Mouse (Mus musculus): ENCODE results near the gene Ier3. TPM values are rescaled to one million over a fixed set of nuclear protein-coding genes. Genes with fewer than 3 reads are reported as not detected.

Ier3 gene
- polyA plus RNA-seq, 1 experiment from 2014 or later: 13.7 TPM

DNA sequence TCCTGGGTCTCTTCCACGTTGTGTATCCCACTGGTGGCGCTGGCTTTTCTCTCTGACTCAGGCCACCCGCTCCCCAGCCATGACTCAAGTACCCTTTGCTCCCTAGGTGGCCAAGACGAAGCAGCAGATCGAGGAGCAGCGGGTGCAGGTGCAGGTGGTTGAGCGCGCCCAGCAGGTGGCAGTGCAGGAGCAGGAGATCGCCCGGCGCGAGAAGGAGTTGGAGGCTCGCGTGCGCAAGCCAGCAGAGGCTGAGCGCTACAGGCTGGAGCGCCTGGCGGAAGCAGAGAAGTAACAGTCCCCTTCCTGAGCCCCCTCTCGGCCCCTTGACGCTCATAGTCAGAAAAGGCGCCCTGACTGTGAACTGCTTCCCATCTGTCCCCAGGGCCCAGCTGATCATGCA lies 8.3 kb downstream of the Ier3 start:
- ATAC-seq (ENCODE audit: low FRiP score, low read depth): peak; percentile 75
- peak overlapping the region; percentile 16; the same call in 1 of the 2 replicates for H3K4me3 ChIP-seq
- peaks cover 71% of the 10 kb centered on the region for H3K36me3 ChIP-seq

DNA sequence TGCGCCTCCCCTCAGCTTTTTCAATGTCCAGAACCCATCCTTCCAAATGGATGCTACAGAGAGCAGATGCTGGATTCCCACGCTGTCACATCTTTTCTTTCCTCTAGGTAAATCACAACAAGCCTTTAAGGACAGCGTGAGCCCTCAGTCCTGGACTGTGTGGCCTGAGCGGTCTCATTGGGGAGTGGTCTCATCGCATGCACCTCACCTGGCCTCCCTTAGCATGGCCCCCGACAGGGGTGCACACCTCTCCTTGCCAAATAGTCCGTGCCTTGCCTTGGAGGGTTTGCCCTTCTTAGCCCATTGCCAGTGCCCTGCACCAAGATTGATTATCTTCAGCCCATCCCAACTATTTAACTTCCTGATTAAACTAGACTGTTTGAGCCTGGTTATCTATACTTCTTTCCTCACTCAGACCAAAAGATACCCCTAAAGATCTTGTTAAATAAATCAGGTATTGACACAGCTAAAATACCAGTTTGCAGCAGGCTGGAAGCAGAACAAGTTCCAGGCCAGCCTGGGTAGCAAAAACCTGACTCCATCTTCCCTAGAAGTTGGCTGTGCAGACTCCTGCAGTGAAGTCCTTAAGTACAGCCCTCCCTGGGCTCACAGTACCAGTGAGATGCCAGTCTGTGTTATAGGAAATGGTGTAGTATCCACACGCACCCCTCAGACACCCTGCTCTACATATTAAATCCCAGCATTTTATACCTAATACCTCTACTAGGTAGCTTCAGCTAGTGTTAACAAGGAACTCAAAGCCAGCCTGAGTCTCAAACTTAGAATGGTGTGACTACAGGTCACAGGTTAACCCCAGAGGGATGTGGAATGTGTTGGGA lies 11.1 kb downstream of the Ier3 start:
- Histone ChIP-seq H3K27ac (no peak overlapping the region), H3K4me1 (peaks cover 47% of the 10 kb centered on the region), H3K27me3 (no peaks in the 10 kb centered on the region), H3K9me3 (no peaks in the 10 kb centered on the region), H3K9ac (no peak overlapping the region), H3K36me3 (peaks cover 64% of the 10 kb centered on the region), H3K4me3 (no peak overlapping the region), H3K4me2 (replicated peaks) (no peak overlapping the region)
- 60% methylated on average over 8 of the region's 8 CpGs for WGBS
- ATAC-seq (ENCODE audit: low FRiP score, low read depth): no peak

More for the DNA sequence above, 8.3 kb downstream of the Ier3 start:
- Histone ChIP-seq H3K9ac (peak overlapping the region; percentile 39; the same call in 1 of the 2 replicates), H3K4me1 (peaks cover 30% of the 10 kb centered on the region), H3K27ac (no peak overlapping the region), H3K27me3 (no peaks in the 10 kb centered on the region), H3K4me2 (replicated peaks) (peak overlapping the region; percentile 48), H3K9me3 (no peaks in the 10 kb centered on the region)
- WGBS: 2% methylated on average over 21 of the region's 21 CpGs

DNA sequence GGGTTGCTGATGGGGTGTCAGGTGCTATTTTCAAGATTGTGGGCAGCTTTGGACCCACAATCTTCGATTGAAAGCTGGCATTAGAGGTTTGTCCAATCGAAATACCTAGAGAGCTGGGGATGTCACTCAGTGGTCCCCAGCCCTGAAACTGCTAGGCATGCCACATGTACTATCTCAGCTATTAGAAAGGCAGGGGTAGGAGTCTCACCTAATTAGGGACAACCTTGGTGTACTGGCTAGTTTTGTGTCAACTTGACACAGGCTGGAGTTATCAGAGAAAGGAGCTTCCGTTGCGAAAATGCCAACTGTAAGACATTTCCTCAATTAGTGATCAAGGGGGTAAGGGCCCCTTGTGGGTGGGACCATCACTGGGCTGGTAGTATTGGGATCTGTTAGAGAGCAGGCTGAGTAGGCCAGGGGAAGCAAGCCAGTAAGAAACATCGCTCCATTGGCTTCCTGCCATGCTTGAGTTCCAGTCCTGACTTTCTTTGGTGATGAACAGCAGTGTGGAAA lies 11.8 kb downstream of the Ier3 start:
- Histone ChIP-seq H3K9me3 (no peaks in the 10 kb centered on the region), H3K36me3 (peaks cover 58% of the 10 kb centered on the region), H3K27ac (no peak overlapping the region), H3K27me3 (no peaks in the 10 kb centered on the region), H3K4me3 (no peak overlapping the region; the same call in 1 of the 2 replicates), H3K4me2 (replicated peaks) (no peak overlapping the region), H3K9ac (no peak overlapping the region), H3K4me1 (peaks cover 47% of the 10 kb centered on the region)
- 24% methylated on average over 5 of the region's 5 CpGs for WGBS
- ATAC-seq (ENCODE audit: low FRiP score, low read depth): no peak

DNA sequence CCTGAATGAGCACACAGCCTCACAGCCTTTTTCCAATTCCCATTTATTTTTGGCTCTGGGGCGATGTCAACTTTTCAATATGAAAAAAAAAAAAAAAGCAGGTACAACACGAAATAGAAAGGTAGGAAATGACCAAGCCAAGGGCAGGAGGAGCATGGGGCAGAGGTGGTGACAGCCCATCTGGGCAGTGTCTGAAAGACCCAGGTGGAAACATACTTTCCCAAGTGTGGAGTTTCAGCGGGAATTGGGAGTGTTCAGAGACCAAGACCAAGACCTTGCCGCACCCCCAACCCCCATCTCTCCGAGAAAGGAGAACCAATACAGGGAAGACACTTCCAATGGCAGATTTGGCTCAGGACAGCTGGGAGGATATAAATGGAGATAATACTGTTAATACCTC lies 12.4 kb downstream of the Ier3 start:
- WGBS: 58% methylated on average over 5 of the region's 5 CpGs
- ATAC-seq (ENCODE audit: low FRiP score, low read depth): no peak
- H3K4me3 ChIP-seq: peak overlapping the region; percentile 76; the same call in 1 of the 2 replicates

DNA sequence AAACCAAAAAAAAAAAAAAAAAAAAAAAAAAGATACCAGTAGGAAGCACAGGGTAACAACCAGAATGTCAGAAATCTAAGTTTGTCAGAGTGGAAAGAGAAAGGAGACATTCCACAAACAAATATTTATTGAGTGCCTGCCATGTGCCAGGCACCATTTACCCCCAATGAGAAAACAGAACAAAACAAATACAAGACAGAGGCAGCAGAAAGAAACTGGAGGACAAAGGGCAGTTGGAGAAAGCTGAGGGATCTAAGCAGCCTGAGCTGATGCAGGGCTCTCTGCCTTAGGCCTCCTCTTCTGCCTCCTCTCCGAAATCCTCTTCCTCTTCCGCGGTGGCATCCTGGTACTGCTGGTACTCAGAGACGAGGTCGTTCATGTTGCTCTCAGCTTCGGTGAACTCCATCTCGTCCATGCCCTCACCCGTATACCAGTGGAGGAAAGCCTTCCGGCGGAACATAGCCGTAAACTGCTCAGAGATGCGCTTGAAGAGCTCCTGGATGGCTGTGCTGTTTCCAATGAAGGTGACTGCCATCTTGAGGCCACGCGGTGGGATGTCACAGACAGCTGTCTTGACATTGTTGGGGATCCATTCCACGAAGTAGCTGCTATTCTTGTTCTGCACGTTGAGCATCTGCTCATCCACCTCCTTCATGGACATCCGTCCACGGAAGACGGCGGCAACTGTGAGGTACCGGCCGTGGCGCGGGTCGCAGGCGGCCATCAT lies 13.4 kb downstream of the Ier3 start:
- Histone ChIP-seq H3K4me2 (replicated peaks) (peak overlapping the region; percentile 80), H3K4me1 (peaks cover 52% of the 10 kb centered on the region), H3K9me3 (no peaks in the 10 kb centered on the region), H3K9ac (peak overlapping the region; percentile 98), H3K36me3 (peaks cover 58% of the 10 kb centered on the region), H3K27me3 (no peaks in the 10 kb centered on the region), H3K27ac (no peak overlapping the region), H3K4me3 (peak overlapping the region; percentile 76)
- no peak for ATAC-seq (ENCODE audit: low FRiP score, low read depth)
- WGBS: 77% methylated on average over 26 of the region's 26 CpGs

More for the DNA sequence above, 12.4 kb downstream of the Ier3 start:
- peaks cover 47% of the 10 kb centered on the region for H3K4me1 ChIP-seq
- H3K9ac ChIP-seq: peak overlapping the region; percentile 13; the same call in 1 of the 2 replicates
- H3K4me2 ChIP-seq (replicated peaks): peak overlapping the region; percentile 80
- H3K27me3 ChIP-seq: no peaks in the 10 kb centered on the region
- H3K9me3 ChIP-seq: no peaks in the 10 kb centered on the region
- no peak overlapping the region for H3K27ac ChIP-seq
- peaks cover 58% of the 10 kb centered on the region for H3K36me3 ChIP-seq

DNA sequence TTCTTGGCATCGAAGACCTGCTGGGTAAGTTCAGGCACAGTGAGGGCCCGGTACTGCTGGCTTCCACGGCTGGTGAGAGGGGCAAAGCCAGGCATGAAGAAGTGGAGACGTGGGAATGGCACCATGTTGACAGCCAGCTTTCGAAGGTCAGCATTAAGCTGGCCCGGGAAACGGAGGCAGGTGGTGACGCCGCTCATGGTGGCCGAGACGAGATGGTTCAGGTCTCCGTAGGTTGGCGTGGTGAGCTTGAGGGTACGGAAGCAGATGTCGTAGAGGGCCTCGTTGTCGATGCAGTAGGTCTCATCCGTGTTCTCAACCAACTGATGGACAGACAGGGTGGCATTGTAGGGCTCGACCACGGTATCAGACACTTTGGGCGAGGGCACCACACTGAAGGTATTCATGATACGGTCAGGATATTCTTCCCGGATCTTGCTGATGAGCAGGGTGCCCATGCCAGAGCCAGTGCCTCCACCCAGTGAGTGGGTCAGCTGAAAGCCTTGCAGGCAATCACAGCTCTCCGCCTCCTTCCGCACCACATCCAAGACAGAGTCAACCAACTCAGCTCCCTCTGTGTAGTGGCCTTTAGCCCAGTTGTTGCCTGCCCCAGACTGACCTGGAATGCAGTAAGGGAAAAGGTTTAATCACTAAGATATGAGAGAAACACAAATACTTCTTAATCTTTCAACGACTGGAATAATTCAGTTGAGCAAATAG lies 14.1 kb downstream of the Ier3 start:
- H3K4me2 ChIP-seq (replicated peaks): peak overlapping the region; percentile 80
- WGBS: 77% methylated on average over 26 of the region's 26 CpGs
- H3K4me1 ChIP-seq: peaks cover 45% of the 10 kb centered on the region
- H3K36me3 ChIP-seq: peaks cover 58% of the 10 kb centered on the region
- H3K9ac ChIP-seq: peak overlapping the region; percentile 98
- H3K4me3 ChIP-seq: peak overlapping the region; percentile 76
- no peaks in the 10 kb centered on the region for H3K27me3 ChIP-seq
- no peaks in the 10 kb centered on the region for H3K9me3 ChIP-seq
- no peak for ATAC-seq (ENCODE audit: low FRiP score, low read depth)
- no peak overlapping the region for H3K27ac ChIP-seq

DNA sequence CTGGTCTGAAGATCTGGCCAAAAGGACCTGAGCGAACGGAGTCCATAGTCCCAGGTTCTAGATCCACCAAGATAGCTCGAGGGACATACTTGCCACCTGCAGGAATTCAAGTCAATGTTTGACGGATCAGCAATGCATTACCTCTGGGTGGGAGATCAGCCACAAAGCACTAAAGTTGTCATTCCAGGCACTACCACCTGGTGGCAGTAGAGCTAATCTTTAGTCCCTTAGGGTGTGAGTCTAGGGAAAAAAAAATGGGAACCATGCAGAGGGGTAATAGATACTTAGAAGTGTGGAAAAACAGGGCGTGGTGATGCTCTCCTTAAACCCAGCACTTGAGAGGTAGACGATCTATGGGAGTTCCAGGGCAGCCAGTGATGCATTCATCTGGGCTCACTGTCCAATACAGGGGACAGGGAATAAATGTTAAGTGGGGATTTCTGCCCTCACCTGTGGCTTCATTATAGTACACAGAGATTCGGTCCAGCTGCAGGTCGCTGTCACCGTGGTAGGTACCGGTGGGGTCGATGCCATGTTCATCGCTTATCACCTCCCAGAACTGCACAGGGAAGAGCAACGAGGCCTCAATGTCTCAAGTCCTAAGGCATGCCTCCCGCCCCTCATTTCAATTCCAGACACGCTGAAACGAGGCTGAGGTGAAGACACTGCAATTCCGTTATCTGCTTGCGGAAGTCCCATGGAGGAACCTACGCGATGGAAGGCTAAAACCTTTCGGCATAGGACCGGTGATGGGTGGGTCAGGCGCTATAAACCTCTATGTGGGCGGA lies 14.9 kb downstream of the Ier3 start:
- peaks cover 51% of the 10 kb centered on the region for H3K36me3 ChIP-seq
- peak overlapping the region; percentile 98 for H3K9ac ChIP-seq

DNA sequence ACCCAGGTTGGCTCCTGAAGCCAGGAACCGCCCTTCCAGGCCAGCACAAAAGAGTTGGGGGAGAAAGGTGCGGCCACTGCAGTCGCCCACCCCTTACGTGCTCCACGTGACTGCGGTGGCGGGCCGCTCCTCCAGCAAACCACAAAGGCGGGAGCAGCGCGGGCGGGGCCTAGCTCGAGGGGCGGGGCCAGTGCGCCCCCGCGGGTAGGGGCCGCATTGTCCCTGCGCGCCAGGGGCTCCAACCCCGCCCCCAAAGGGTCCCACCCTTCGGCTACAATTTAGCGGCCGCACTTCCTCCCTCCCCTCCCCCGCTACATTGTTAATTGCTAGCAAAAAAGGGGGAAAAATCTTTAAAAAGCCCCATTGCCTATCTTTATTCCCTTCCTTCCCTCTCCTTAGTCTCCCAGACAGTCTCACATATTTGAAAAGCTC lies 15.5 kb downstream of the Ier3 start:
- Histone ChIP-seq H3K4me3 (peak overlapping the region; percentile 76), H3K9ac (peak overlapping the region; percentile 98), H3K9me3 (no peaks in the 10 kb centered on the region), H3K4me2 (replicated peaks) (peak overlapping the region; percentile 80), H3K4me1 (peaks cover 44% of the 10 kb centered on the region), H3K27ac (peak overlapping the region; percentile 97), H3K36me3 (peaks cover 47% of the 10 kb centered on the region), H3K27me3 (no peaks in the 10 kb centered on the region)
- ATAC-seq (ENCODE audit: low FRiP score, low read depth): peak; percentile 24
- WGBS: 0% methylated on average over 25 of the region's 25 CpGs

More for the DNA sequence above, 14.9 kb downstream of the Ier3 start:
- ATAC-seq (ENCODE audit: low FRiP score, low read depth): no peak
- peaks cover 42% of the 10 kb centered on the region for H3K4me1 ChIP-seq
- no peaks in the 10 kb centered on the region for H3K9me3 ChIP-seq
- no peaks in the 10 kb centered on the region for H3K27me3 ChIP-seq
- H3K4me2 ChIP-seq (replicated peaks): peak overlapping the region; percentile 80
- WGBS: 8% methylated on average over 24 of the region's 24 CpGs
- H3K27ac ChIP-seq: peak overlapping the region; percentile 97
- H3K4me3 ChIP-seq: peak overlapping the region; percentile 76

DNA sequence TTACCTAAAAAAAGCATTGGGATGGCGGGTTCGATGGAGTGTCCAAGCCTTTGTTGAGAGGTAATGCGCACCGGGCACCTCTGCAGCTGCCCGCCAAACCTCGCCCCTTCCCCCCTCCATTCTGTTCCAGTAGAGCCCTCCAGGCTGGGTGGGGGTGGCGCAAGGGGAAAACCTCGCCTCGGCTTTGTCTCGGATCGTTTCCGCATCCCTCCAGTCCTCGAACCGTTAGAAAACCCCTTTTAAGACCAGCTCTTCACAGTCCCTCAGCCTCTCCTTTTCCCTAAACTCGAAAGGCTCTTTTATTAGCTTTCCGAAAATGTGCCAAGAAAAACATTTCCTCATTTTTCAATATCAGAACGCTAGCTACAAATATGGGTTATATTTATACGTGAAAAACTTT lies 16.0 kb downstream of the Ier3 start:
- ATAC-seq (ENCODE audit: low FRiP score, low read depth): no peak
- no peaks in the 10 kb centered on the region for H3K9me3 ChIP-seq
- H3K4me3 ChIP-seq: peak overlapping the region; percentile 76
- WGBS: 0% methylated on average over 18 of the region's 18 CpGs
- H3K27ac ChIP-seq: peak overlapping the region; percentile 97
- peaks cover 49% of the 10 kb centered on the region for H3K4me1 ChIP-seq
- H3K4me2 ChIP-seq (replicated peaks): peak overlapping the region; percentile 80
- peaks cover 42% of the 10 kb centered on the region for H3K36me3 ChIP-seq
- H3K9ac ChIP-seq: peak overlapping the region; percentile 98
- no peaks in the 10 kb centered on the region for H3K27me3 ChIP-seq

DNA sequence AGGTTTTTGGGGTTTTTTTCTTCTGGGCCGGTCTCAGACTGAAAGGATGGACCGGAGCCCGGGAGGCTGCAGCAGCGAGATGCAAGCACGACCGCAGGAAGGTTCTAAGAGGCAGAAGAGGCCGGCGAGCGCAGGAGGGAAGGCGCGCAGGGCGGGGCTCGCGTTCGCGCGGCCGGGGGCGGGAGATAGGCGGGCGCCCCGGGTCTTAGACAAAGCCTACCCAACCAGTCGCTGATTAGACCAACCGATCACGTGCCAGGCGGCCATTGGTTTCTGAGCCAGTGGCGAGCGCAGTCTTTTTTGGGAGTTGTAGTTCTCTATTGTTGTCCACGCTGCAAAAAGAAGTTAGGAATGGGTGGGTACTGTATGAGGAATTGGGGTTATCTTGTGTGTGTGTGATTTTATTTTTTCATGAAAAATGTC lies 16.6 kb downstream of the Ier3 start, which contains the start of gene Tubb5:
Gene Tubb5, minus strand, starts transcription at position 185 of the 423 bp plus-strand sequence.
- peaks cover 37% of the 10 kb centered on the region for H3K36me3 ChIP-seq
- peak within 1 kb of the TSS; percentile 98 for H3K9ac ChIP-seq
- H3K9me3 ChIP-seq: no peaks in the 10 kb centered on the region
- peaks cover 55% of the 10 kb centered on the region for H3K4me1 ChIP-seq
- H3K4me2 ChIP-seq (replicated peaks): peak within 1 kb of the TSS; percentile 80
- peak; percentile 81 for ATAC-seq (ENCODE audit: low FRiP score, low read depth)
- H3K27me3 ChIP-seq: no peaks in the 10 kb centered on the region
- peak within 1 kb of the TSS; percentile 76 for H3K4me3 ChIP-seq
- H3K27ac ChIP-seq: peak within 1 kb of the TSS; percentile 97
- 1% methylated on average over 29 of the region's 29 CpGs for WGBS

DNA sequence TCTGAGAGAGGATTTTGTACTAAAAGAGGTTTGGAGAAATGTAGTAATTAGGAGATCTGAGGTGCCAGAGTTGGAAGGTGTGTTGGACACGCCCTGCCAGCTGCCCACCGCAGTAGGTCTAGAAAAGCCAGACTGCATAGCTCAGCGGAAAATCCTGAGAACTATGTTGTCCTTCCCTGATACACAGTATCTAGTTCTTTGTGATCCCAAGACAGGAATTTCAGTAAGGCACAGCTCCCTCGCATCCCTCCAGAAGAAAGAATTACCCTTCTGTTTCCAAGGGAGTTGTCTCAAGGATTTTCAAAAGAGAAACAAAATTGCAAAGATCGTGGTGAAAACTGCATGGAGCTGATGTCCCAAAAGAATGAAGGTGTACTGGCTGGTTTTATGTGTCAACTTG lies 17.1 kb downstream of the Ier3 start:
- ATAC-seq (ENCODE audit: low FRiP score, low read depth): no peak
- WGBS: under 1% methylated on average over 5 of the region's 5 CpGs
- Histone ChIP-seq H3K9me3 (no peaks in the 10 kb centered on the region), H3K4me2 (replicated peaks) (peak overlapping the region; percentile 80), H3K9ac (peak overlapping the region; percentile 58), H3K4me3 (peak overlapping the region; percentile 76), H3K27ac (peak overlapping the region; percentile 97), H3K4me1 (peaks cover 51% of the 10 kb centered on the region), H3K27me3 (no peaks in the 10 kb centered on the region), H3K36me3 (peaks cover 32% of the 10 kb centered on the region)
